Mouse (Mus musculus): ENCODE results near the gene Rbms1.
"Not testable (repeated sequence)": the region's sequence is repeated elsewhere in the genome, so short reads cannot be mapped to it uniquely, and the experiment has no call there.

Gene Rbms1

DNA sequence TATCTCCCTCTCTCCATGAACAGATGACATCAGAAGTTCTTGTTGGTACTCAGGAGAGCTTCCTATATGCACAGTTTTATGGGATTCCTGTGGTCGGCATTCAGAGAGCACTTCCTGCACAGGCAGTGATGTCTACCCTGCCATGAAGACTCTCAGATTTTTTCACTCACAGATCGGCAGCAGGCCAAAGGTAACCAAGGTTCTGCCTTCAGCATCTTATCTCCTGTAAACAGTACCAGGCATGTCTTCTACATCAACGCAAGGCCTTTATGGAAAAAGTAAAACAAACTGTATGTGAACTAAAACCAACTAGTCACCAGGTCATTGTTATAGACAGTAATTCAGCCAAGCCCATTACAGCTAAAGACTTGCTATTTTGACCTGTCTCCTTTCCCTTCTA is 115.0 kb downstream of the Rbms1 start:
- no peak for DNase-seq (ENCODE audit: low read depth, low spot score)

DNA sequence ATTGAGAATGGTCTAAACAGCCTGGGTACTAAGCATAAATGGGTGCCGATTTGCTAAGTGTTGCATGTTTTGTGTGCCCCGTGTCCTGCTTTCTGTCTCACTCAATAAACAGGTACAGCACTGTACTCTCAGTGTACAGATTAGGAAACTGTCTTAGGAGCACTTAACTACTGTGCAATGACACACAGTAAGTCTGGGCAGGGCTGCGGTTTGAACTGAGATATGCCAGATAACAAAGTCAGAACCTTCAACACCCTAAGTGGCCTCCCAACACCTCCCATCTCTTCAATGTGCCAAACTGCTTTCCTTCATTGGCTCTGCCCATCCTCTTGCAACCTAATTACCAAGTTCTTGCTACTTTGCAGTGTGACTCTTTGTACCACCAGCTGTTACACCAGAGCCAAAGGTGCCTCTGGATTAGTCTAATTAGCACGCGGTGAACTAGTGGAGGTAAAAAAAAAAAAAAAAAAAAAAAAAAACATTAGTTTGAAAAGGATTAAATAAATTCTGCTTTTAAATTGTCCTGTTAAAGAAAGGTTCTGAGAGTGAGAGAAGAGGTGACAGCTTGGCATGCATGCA is 117.6 kb downstream of the Rbms1 start:
- DNase-seq (ENCODE audit: low read depth, low spot score) = no peak

DNA sequence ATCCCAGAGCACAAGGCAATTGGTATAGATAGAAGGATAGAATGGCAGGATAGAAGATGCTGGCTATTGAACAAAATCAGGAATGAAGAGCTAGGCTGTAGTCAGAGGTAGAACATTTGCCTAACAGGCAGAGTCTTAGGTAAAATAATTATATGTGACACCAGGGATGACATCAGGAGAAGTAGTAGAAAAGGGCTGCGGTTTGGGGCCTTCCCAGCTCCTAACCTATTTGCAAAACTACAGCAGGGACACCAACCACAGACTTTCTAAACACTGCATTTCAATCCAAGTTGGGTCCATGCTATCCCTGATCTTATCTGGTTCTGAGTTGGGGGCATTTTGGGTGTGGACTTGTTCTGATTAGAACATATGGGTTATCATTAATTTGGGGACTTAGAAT is 118.7 kb downstream of the Rbms1 start:
- no peak for DNase-seq (ENCODE audit: low read depth, low spot score)

DNA sequence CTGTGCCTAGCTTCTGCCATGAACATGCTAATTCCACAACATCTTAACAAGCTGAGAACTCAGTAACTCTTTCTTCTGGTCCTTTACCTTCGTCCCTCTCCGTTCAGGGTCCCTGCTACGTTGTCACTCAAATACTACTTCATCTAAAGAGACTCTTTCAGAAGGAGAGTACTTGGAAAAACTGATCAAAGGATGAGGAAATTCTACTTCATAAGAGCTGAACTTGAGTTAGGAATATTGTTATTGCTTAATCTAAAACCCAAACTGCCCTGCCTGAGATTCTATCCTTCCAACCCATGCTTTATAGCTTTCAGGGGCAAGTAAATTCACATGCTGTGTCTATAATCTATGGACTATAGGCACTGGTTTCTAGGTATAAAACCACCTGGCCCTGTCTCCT is 119.4 kb downstream of the Rbms1 start:
- DNase-seq (ENCODE audit: low read depth, low spot score) = no peak

- DNase-seq (ENCODE audit: low read depth, low spot score) = no peak
These were observed 120.0 kb downstream of the Rbms1 start for GRCm38 (mm10) chr2:60842976-60843375.

GRCm38 (mm10) chr2:60840922-60841321 is 122.1 kb downstream of the Rbms1 start:
- DNase-seq (ENCODE audit: low read depth, low spot score) = no peak

- DNase-seq (ENCODE audit: low read depth, low spot score) = no peak
These were observed 123.5 kb downstream of the Rbms1 start for GRCm38 (mm10) chr2:60839498-60839897.

DNA sequence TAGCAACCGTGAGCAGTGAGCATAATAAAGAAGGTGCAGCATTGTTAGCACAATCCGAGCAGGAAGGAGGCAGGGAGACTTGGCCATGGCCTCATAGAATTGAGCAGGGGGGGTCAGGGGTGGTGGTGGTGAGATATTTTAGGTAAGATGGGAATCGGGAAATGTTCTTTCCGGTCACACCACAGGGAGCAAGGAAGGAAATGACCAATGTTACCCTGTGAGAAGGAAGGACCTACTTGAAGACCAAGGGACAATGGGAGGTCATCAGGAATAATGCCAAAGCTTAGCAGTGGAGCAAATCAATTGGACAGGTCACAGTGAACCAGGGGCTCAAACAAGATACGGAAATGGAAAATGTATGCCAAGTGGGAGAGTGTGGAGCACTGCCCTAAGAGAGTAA is 124.1 kb downstream of the Rbms1 start:
- DNase-seq (ENCODE audit: low read depth, low spot score) = no peak

DNA sequence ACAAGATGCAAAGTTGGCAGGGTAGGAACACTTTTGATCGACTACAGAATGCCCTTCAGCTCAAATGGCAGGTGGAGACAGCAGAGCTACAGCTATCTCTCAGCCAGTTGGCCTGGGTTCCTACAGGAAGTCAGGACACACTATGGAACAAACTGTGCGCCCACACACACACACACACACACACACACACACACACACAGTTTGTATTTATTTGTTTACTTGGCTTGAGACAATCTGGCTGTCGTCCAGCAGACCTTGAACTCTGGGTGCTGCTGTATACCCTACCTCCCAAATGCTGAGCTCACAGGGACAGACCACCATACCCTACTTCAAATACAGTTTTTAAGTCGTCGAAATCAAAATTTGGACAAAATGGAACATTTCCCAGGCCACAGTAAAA is 125.4 kb downstream of the Rbms1 start:
- DNase-seq (ENCODE audit: low read depth, low spot score) = no peak

- DNase-seq (ENCODE audit: low read depth, low spot score) = no peak
These were observed 126.8 kb downstream of the Rbms1 start for GRCm38 (mm10) chr2:60836237-60836636.

GRCm38 (mm10) chr2:60834293-60834692 is 128.7 kb downstream of the Rbms1 start:
- DNase-seq (ENCODE audit: low read depth, low spot score) = no peak

DNA sequence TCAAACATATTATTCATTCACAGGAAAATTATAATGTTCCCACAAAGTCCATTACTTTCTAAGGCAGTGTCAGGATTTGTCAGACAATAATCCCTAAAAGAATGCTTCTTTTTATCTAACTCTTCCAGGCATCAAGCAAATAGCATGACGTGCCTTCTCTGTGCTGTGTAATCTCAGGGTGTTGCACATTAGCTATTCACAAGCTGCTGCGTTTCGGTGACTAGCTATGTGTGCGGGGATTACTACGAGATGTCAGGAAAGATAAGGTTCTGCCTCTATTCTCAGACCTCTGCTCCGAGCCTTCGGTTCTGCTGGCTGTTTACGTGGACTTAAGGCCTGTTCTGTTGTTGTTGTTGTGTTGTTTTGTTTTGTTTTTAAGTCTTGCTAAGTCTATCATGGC is 130.7 kb downstream of the Rbms1 start:
- DNase-seq (ENCODE audit: low read depth, low spot score) = no peak

GRCm38 (mm10) chr2:60830464-60830863 is 132.5 kb downstream of the Rbms1 start:
- not testable (repeated sequence) for DNase-seq (ENCODE audit: low read depth, low spot score)

GRCm38 (mm10) chr2:60828908-60829462 is 134.0 kb downstream of the Rbms1 start:
- no peak for DNase-seq (ENCODE audit: low read depth, low spot score)

- DNase-seq (ENCODE audit: low read depth, low spot score) = no peak
These were observed 135.9 kb downstream of the Rbms1 start for GRCm38 (mm10) chr2:60827152-60827428.

DNA sequence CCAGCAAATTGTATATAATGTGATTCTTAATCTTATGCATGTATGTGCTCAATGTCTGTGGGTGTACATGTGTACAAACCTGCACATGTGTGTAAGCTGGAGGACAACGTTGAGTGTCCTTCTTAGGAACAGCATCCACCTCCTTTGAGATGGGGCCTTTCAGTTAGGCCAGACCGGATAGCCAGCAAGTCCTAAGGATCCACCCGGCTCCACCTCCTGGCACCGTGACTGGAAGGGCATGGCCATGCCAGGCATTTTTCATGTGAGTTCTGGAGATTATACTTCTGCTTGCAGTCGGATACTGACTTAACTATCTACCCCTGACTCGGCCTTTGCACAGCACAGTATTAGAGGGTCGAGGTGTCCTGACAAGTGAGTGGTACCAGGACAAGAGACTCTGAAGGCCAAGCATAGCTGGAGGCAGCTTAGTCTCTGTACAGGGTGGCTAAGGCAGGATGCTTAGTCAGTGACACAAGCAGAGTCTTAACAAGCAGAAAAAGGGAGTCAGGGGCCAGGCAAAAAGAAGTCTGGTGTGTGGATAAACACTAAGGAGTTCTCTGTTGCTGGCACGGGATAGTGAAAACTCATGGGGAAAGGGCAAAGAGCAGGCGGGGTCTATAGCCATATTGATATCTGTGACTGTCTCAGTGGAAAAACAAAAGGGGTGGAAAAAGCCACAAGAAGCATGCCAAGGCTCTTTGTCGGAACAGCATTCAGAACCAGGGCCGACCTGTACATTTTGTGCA is 136.4 kb downstream of the Rbms1 start:
- DNase-seq (ENCODE audit: low read depth, low spot score) = no peak

- no peak for DNase-seq (ENCODE audit: low read depth, low spot score)
These were observed 137.3 kb downstream of the Rbms1 start for GRCm38 (mm10) chr2:60825690-60826089.

GRCm38 (mm10) chr2:60821635-60822034 is 141.4 kb downstream of the Rbms1 start:
- DNase-seq (ENCODE audit: low read depth, low spot score) = no peak

DNA sequence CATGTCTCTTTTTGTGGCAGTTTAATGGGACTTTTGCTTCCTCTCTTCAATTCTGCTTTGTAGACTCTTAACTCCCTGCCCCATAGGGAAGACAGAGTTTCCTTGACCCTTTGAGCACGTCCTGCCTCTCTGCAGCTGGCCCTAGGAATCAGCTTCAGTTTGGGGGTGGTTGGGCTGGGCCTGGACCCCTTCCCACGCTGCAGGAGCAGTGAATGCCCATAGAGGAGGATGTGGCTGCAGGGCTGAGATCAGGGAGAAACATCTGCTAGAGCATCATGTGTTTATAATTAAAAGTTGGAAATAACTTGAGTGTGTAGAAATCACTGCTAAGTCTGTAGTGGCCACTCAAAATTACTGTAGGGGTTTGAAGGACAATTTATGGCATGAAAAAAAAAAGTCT is 144.4 kb downstream of the Rbms1 start:
- no peak for DNase-seq (ENCODE audit: low read depth, low spot score)

GRCm38 (mm10) chr2:60816307-60816706 is 146.7 kb downstream of the Rbms1 start:
- no peak for DNase-seq (ENCODE audit: low read depth, low spot score)

- no peak for DNase-seq (ENCODE audit: low read depth, low spot score)
These were observed 148.2 kb downstream of the Rbms1 start for GRCm38 (mm10) chr2:60814788-60815187.

GRCm38 (mm10) chr2:60812949-60813348 is 150.0 kb downstream of the Rbms1 start:
- DNase-seq (ENCODE audit: low read depth, low spot score) = no peak

DNA sequence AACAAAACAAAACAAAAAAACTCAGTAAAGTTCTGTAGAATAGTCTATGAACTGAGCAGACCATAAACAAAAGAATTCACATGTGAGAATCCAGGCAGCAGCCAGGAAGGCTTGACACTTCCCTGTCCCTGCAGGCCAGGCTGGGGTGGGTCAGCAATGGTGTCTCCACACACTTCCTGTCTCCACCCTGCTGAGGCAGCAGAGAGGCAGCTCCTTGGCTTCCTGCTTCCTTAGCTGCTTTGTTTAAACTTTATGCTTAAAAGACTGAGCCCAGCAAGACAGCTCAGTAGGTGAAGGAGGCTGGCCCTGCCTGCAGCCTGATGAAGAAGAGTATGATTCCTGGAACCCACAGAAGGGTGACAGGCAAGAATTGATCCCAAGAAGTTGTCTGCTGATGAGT is 152.4 kb downstream of the Rbms1 start:
- DNase-seq (ENCODE audit: low read depth, low spot score) = no peak
